12 mouse cellular contexts compared by ENCODE assay signal in the genomic region with DNA sequence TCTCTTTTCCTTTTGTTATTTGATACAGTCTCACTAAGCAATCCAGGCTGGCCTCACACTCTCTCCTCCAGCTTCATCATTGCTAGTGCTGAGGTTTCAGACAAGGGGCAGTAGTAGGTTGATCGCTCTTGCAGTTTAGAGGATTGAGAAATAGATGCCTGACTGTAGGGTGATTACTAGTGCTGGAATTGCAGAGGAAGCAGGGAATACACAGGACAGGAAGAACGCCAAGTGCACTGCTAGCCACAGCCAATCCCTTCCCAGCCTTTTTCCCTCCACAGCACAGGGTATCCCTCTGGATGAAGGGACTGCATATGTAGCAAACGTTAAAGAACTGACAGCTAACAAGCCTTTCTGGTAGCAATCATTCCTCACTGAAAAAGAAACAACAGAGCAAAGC. TPM values are rescaled to one million over a fixed set of nuclear protein-coding genes. Genes with fewer than 3 reads are reported as not detected.
DNase-seq lines count a peak whose midpoint lies in the region; ATAC-seq lines count a peak whose summit lies in the region.
"Had no signal": no experiment of that assay in that cellular context is flagged by ENCODE, and none has a peak within 500 bp of the region (broad histone marks: within the 10 kb centered on the region; RNA-seq: fewer than 3 reads in every experiment).

No protein-coding gene starts in this region.

- DNase-seq in hindbrain, embryonic 11.5 days (ENCODE audit: low spot score) = peak; percentile 4
- DNase-seq in hindbrain, embryonic 10.5 days (ENCODE audit: low spot score) = no peak
- peak; percentile 10 for DNase-seq in right cerebral cortex, postnatal 4 days
- no peak for DNase-seq in right cerebral cortex, adult 18-20 months
- peak; percentile 53 for DNase-seq in midbrain, embryonic 14.5 days
- DNase-seq in adrenal gland, adult (ENCODE audit: inconsistent age in 2 of 2, low spot score in 1 of 2) = no peak
- DNase-seq in urinary bladder, adult 18-20 months (ENCODE audit: low spot score in 2 of 2) = no peak
- DNase-seq: heart, postnatal 10 days; kidney, adult 2 months; thymus, postnatal 14 days had no signal

- no peaks in the 10 kb centered on the region for H3K4me1 ChIP-seq in hindbrain, embryonic 11.5 days (replicated peaks; ENCODE audit: control insufficient read depth, insufficient read depth, low read length)
- peaks cover 13% of the 10 kb centered on the region; the same call in 1 of the 2 replicates for H3K4me1 ChIP-seq in hindbrain, embryonic 10.5 days (replicated peaks)
- peaks cover 16% of the 10 kb centered on the region for H3K4me1 ChIP-seq in midbrain, embryonic 14.5 days (ENCODE audit: control insufficient read depth, insufficient read depth, low read length)
- H3K4me1 ChIP-seq: liver, embryonic 15.5 days had no signal

- no peaks in the 10 kb centered on the region for H3K9me3 ChIP-seq in hindbrain, embryonic 11.5 days (ENCODE audit: control insufficient read depth, low read length)
- H3K9me3 ChIP-seq in hindbrain, embryonic 10.5 days = no peaks in the 10 kb centered on the region
- H3K9me3 ChIP-seq in midbrain, embryonic 14.5 days (ENCODE audit: control insufficient read depth, low read length) = no peaks in the 10 kb centered on the region
- H3K9me3 ChIP-seq: liver, embryonic 15.5 days had no signal

- H3K4me2 ChIP-seq in hindbrain, embryonic 11.5 days (replicated peaks; ENCODE audit: low read depth, low read length) = no peak overlapping the region
- H3K4me2 ChIP-seq in midbrain, embryonic 14.5 days (ENCODE audit: low read length) = peak overlapping the region; percentile 78
- H3K4me2 ChIP-seq: liver, embryonic 15.5 days had no signal

- no peaks in the 10 kb centered on the region for H3K27me3 ChIP-seq in hindbrain, embryonic 11.5 days (ENCODE audit: control insufficient read depth, insufficient read depth, low read length)
- H3K27me3 ChIP-seq in hindbrain, embryonic 10.5 days (ENCODE audit: insufficient read depth, poor library complexity, severe bottlenecking) = peaks cover 28% of the 10 kb centered on the region
- H3K27me3 ChIP-seq in midbrain, embryonic 14.5 days (ENCODE audit: control insufficient read depth, insufficient read depth, low read length) = no peaks in the 10 kb centered on the region

- H3K9ac ChIP-seq in hindbrain, embryonic 11.5 days (ENCODE audit: low read depth, low read length) = no peak overlapping the region
- peak overlapping the region; percentile 70 for H3K9ac ChIP-seq in midbrain, embryonic 14.5 days (replicated peaks; ENCODE audit: low read length)
- H3K9ac ChIP-seq: liver, embryonic 15.5 days had no signal

- ATAC-seq in hindbrain, embryonic 11.5 days (ENCODE audit: low FRiP score) = no peak
- ATAC-seq in midbrain, embryonic 14.5 days (ENCODE audit: low FRiP score, low TSS enrichment) = no peak; the same call in 1 of the 2 replicates

- no peak overlapping the region for H3K4me3 ChIP-seq in hindbrain, embryonic 11.5 days (ENCODE audit: low read depth, low read length)
- H3K4me3 ChIP-seq in hindbrain, embryonic 10.5 days = no peak overlapping the region
- peak overlapping the region; percentile 53 for H3K4me3 ChIP-seq in midbrain, embryonic 14.5 days (replicated peaks; ENCODE audit: low read depth, low read length)
- H3K4me3 ChIP-seq: liver, embryonic 15.5 days had no signal

- 47% methylated on average over 3 of the region's 3 CpGs for WGBS in hindbrain, embryonic 11.5 days
- WGBS in hindbrain, embryonic 10.5 days = 48% methylated on average over 3 of the region's 3 CpGs
- WGBS in midbrain, embryonic 14.5 days = 29% methylated on average over 3 of the region's 3 CpGs

- no peaks in the 10 kb centered on the region for H3K36me3 ChIP-seq in hindbrain, embryonic 11.5 days (ENCODE audit: control insufficient read depth, insufficient read depth, low read length)
- H3K36me3 ChIP-seq in hindbrain, embryonic 10.5 days = no peaks in the 10 kb centered on the region
- no peaks in the 10 kb centered on the region for H3K36me3 ChIP-seq in midbrain, embryonic 14.5 days (ENCODE audit: control insufficient read depth, insufficient read depth, low read length)
- H3K36me3 ChIP-seq: liver, embryonic 15.5 days had no signal

- H3K27ac ChIP-seq in hindbrain, embryonic 11.5 days (ENCODE audit: low read depth, low read length) = no peak overlapping the region
- H3K27ac ChIP-seq in hindbrain, embryonic 10.5 days = no peak overlapping the region
- H3K27ac ChIP-seq in midbrain, embryonic 14.5 days (replicated peaks; ENCODE audit: low read depth, low read length) = peak overlapping the region; percentile 93
- H3K27ac ChIP-seq: liver, embryonic 15.5 days had no signal

RNA-seq across cellular contexts. Expression of gene Frmd3, which starts 1.0 kb away (rescaled TPM):
- 3.9 and 4.4 TPM in 2 replicates for polyA plus RNA-seq in hindbrain, embryonic 11.5 days (2014; fragmentation: Nextera tagmentation; extraction: Ambion mirVana)
- 2.2 and 2.6 TPM in 2 replicates for polyA plus RNA-seq in hindbrain, embryonic 10.5 days (2016; fragmentation: Nextera tagmentation; extraction: Ambion mirVana)
- polyA plus RNA-seq in midbrain, embryonic 14.5 days (2014; fragmentation: Nextera tagmentation; extraction: Ambion mirVana) = 29.7 and 30.5 TPM in 2 replicates
- polyA plus RNA-seq: gonadal fat pad, adult 2 months had no signal

Comparison
In these comparisons a context has a peak if more than half of its experiments do, and no peak if none do; other contexts are left out.
1. DNase-seq: peak in hindbrain, embryonic 11.5 days (single experiment), right cerebral cortex, postnatal 4 days (single experiment) and midbrain, embryonic 14.5 days (single experiment); none in hindbrain, embryonic 10.5 days (single experiment), right cerebral cortex, adult 18-20 months (single experiment), adrenal gland, adult (0 of 2) and urinary bladder, adult 18-20 months (0 of 2).